Mouse (Mus musculus): ENCODE measurements around the gene Defa21.
"Not testable (repeated sequence)": the region's sequence is repeated elsewhere in the genome, so short reads cannot be mapped to it uniquely, and the experiment has no call there.

Defa21 gene

DNA sequence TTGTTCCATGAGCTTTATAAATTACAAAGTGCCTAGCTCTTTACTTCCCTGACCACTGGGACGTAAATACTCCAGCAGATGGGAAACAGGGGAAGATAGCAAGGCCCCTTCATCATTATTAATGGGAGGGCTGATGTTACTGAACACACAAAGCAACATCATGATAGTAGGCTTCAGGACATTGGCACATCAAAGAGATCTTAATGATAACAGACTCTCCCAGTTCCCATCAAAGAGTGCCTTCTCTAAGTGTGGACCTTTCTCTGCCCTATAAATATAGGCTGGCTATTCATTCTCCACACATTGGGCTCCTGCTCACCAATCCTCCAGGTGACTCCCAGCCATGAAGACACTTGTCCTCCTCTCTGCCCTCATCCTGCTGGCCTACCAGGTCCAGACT lies at the start of gene Defa21:
Gene Defa21 (plus strand): TSS at position 301 of the 400 bp plus-strand sequence.
- DNase-seq (ENCODE audit: low spot score), result not testable (repeated sequence)

DNA sequence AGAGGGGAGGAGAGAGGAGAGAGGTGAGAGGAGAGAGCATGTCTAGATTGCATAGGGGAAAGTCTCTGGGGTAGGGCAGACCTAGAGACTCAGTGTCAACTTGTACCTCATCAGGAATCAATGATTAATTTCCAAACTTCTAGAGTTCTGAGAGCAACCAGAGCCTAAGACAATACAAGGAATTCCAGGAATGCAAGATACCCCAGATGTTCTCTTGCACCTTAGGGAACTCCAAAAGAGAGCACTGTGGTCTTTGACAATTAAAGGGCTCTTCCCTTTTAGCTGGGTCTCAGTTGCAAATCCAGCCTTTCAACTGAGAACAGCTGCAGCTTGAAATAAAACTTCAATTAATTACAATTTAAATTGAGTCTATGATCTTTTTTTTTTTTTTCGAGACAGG lies 45.5 kb upstream of the Defa21 start:
- no peak for DNase-seq (ENCODE audit: low spot score)

DNA sequence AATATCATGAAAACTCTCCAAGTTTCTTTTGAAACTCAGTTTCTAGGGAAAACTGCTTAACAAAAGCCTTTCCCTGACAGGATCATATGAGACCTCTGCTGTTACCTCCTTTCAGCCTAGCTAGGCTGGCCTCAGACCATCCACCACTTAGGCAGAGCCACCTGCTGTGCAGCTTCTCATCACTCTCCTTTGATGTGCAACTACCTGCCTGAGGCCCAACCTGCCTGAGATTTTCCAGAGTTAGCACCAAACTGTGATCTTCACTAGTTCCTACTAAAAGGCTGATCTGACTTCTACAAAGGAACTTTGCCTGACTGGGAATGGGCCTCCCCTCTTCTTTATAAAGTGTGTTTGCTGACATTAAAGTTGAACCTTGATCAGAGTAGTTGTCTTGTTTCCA lies 31.3 kb upstream of the Defa21 start:
- DNase-seq (ENCODE audit: low spot score), result not testable (repeated sequence)

DNA sequence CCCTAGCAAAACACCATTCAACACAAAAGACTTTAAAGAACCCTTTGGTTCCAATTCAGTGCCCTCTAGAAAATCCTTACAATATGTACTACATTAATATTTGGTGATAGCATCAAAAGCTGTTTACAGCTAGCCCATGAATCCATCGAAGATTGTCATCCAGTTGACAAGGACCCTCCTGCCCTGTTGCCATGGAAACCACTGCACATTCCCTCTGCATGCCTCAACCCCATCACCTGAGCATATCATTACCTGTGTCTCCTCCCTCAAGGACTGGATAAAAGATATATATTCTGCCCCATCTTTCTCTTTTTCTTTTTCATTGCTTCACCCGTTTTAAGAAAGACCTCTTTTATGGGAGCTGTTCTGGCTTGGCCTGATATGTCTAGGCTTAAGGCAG lies 28.6 kb upstream of the Defa21 start:
- no peak for DNase-seq (ENCODE audit: low spot score)

DNA sequence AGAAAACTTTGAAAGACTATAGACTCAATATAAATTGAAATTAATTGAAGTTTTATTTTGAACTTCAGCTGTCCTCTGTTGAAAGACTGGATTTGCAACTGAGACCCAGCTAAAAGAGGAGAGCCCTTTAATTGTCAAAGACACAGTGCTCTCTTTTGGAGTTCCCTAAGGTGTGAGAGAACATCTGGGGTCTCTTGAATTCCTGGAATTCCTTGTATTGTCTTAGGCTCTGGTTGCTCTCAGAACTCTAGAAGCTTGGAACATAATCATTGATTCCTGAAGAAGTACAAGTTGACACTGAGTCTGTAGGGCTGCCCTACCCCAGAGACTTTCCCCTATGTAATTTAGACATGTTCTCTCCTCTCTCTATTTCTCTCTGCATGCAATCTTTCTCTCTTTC lies 28.1 kb upstream of the Defa21 start:
- no peak for DNase-seq (ENCODE audit: low spot score)

DNA sequence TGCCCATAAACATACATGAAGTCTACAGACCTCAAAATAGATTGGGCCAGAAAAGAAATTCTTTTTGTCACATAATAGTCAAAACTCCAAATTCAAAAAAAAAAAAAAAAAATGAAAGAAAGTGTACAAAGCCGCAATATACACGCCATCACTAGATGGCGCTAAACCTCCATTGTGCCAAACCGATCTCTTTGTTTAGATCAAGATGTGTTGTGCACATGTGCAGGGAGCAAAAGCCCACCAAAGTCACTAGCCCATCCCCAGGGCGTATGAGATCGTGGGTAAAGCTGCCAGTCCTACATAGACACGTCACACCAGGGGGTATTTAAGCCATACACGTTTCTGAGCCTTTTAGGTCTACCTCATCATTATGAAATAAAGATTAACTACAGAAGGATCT lies 24.2 kb upstream of the Defa21 start:
- DNase-seq (ENCODE audit: low spot score), result no peak

DNA sequence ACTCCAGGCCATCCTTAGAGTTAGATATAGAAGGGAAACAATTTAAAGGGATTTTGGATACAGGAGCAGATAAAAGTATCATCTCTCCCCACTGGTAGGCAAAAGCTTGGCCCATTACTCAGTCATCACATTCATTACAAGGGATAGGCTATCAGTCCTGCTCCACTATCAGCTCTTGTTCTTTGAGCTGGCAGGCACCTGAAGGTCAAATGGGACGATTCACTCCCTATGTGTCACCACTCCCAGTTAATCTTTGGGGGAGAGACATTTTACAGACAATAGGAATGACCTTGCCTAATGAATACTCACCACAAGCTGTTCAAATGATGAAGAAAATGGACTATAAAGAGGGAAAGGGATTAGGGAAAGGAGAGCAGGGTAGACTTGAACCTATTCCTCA lies 18.5 kb upstream of the Defa21 start:
- DNase-seq (ENCODE audit: low spot score), result no peak

DNA sequence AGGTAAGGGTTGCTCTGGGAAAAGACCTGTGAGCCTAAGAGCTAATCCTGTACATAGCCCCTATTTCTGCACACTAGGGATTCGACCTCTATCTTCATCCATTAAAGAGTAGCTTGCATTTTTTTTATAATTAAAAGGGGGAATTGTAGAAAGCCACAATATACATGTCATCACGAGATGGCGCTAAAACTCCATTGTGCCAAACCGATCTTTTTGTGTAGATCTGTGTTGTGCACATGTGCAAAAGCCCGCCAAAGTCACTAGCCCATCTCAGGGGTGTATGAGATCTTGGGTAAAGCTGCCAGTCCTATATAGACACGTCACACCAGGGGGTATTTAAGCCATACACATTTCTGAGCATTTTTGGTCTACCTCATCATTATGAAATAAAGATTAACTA lies 16.8 kb upstream of the Defa21 start:
- DNase-seq (ENCODE audit: low spot score), result not testable (repeated sequence)

DNA sequence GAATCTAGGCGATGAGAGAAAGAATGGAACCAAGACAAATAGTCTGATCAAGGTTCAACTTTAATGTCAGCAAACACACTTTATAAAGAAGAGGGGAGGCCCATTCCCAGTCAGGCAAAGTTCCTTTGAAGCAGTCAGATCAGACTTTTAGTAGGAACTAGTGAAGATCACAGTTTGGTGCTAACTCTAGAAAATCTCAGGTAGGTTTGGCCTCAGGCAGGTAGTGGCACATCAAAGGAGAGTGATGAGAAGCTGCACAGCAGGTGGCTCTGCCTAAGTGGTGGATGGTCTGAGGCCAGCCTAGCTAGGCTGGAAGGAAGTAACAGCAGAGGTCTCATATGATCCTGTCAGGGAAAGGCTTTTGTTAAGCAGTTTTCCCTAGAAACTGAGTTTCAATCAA lies 14.8 kb upstream of the Defa21 start:
- not testable (repeated sequence) for DNase-seq (ENCODE audit: low spot score)

DNA sequence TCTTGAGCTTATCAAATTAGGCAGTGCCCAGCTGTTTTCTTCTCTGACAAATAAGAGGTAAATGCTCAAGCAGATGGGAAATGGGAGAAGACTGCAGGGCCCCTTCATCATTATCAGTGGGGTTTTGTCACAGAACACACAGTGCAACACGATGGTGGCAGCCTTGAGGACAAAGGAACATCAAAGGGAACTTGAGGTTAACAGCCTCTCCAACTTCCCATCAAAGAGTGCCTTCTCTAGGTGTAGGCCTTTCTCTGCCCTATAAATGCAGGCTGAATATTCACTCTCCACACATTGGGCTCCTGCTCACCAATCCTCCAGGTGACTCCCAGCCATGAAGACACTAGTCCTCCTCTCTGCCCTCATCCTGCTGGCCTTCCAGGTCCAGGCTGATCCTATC lies 29.4 kb downstream of the Defa21 start, which contains the start of gene Defa23:
Gene Defa23 (plus strand): TSS at position 301 of the 400 bp plus-strand sequence.
- DNase-seq (ENCODE audit: low spot score), result not testable (repeated sequence)

DNA sequence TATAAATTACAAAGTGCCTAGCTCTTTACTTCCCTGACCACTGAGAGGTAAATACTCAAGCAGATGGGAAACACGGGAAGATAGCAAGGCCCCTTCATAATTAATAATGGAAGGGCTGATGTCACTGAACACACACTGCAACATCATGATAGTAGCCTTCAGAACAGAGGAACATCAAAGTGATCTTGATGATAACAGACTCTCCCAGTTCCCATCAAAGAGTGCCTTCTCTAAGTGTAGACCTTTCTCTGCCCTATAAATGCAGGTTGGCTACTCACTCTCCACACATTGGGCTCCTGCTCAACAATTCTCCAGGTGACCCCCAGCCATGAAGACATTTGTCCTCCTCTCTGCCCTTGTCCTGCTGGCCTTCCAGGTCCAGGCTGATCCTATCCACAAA lies 39.4 kb downstream of the Defa21 start, which contains the start of gene Defa35:
Gene Defa35 (plus strand): TSS at position 301 of the 400 bp plus-strand sequence.
- not testable (repeated sequence) for DNase-seq (ENCODE audit: low spot score)

All from T-cell, adult 2 months (primary cell).